Mouse (Mus musculus): ENCODE data around the gene Grpel1. TPM values are rescaled to one million over a fixed set of nuclear protein-coding genes. Genes with fewer than 3 reads are reported as not detected.

Grpel1 gene
- polyA plus RNA-seq, 1 experiment: 21.3 TPM

DNA sequence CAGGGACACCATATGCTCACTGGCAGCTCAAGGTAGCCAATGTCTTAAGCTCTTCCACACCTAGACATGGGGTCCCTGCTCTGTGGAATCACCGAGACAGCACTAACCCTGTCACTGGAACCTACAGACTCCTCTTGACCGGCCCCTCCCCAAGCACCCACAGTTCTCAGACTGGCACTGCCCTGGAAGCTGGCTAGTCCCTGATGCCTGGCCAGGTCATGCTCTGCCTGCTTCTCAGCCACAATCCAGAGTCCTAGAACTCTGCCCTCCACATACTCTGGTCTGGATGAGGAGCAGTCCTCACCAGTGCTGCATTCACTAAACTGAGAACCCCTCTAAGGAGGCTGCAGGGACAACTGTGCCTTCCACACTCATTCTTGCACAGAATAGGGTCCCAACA is 46.2 kb downstream of the Grpel1 start:
- no peak for DNase-seq (ENCODE audit: low read depth)

DNA sequence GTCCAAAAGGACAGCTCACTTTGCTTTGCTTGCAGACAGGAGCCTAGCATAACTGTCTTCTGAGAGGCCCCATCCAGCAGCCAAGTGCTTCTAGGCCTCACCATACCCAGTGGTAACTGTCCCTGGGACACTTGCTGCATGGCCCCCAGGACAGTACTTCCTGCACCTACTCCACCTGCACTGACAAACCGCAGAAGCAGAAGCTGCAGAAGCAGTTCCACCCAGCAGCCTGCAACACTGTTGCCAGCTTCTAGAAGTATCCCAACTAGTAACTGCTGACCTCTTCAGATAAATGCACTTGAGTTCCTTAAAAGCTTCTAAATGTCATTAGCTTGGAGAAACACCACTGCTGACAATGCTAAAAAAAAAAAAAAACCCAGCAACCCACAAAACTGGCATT is 50.3 kb downstream of the Grpel1 start:
- no peak for DNase-seq (ENCODE audit: low read depth)

DNA sequence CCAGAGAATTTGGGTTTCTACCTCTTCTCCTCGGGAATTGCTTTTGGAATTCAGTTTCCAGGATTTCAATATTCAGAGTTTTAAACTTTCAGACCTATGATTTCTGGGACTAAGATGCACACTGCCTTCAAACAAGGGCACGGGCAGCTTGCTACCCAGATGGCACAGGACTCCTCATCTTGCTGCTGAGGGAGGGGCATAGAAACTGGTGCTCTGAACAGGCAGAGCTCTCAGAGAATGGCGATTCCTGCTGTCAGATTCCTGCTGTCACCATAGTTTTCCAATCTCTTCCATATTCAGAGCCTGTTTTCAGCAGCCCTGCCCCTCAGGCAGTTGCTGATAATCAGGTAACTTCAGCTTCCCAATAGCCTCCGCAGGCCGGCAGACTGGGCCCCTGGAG is 50.8 kb downstream of the Grpel1 start:
- no peak for DNase-seq (ENCODE audit: low read depth)

DNA sequence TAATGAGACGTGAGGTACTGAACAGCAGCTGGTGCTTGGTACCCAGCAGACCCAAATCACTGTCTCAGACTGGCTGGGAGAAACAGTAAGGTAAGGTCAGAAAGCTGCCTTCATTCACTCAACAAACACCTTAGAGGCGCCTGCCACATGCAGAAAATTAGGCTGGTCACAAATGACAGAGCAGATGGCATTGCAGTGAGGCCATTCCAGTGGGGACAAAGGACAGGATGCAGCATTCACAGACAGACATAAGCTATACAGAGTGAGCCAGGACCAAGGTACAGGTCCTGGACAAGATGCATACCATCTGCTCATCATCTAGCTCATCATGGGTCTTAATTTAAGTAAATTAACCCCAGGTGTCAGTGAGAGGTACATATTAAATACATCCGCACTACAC is 52.8 kb downstream of the Grpel1 start:
- no peak for DNase-seq (ENCODE audit: low read depth)

DNA sequence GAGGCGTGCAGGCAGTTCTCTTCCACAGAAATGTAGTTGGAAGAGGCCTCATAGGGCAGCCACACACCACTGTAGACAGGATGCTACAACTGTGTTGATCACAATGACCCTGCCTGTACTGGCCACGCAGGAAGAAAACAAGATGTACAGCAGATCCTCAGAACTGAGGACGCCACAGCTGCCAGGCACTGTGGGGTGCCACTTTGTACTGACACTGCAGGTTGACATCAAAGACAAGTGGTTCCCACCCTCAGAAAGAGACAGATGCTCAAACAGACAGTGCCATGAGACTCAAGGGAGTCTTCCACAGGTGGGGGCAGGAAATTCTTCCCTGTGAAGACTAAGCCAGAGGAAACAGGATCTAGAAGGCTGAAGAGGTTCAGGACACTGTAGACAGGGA is 55.0 kb downstream of the Grpel1 start:
- no peak for DNase-seq (ENCODE audit: low read depth)

DNA sequence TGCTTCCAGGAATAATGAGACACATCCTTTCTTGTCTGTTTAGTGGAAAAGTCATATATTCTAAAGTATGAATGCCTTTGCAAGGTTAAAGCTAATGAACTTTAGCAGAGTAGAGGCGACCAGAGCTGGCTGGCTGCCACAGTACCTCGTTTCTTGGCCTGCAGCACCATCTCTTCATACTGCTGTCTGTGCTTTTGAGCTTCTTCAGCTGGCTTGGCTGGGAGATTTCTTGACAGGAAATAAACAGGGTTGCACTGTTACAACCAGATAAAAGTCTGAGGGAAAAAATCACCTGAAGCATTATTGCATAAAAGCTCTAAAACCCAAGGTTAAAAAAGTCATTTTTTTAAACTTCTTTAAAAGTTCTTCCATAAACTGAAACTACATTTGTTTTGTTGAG is 58.0 kb downstream of the Grpel1 start:
- DNase-seq (ENCODE audit: low read depth): no peak

DNA sequence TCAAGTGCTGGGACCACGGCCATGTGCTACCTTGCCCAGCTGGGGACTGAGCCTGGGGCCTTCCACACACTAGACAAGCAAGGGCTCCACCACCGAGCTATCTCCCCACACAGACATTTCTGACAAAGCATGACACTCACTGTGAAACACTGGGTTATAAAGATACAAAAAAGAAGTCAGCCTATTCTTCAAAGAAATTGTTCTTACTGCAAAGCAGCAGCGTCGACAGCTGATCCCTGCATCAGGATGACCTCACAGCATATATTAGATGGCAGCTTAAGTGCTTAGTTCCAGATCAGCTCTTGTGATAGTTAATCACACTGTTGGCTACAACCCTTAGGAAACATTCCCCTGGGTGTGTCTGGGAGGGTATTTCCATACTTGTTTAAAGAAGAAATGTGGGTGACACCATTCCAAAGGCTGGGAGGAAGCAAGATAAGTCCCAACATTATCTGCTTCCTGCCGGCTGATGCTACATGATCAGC is 58.5 kb downstream of the Grpel1 start:
- no peak for DNase-seq (ENCODE audit: low read depth)

Other genes with a start within 250 kb of the Grpel1 start
- 11.5 and 16.8 TPM in 2 replicates for gene Sorcs2, start 66.9 kb upstream of the Grpel1 start, polyA plus RNA-seq (2012; rRNA removed)
- gene Tada2b, start 19.3 kb downstream of the Grpel1 start, polyA plus RNA-seq (2012; rRNA removed): 17.3 and 17.5 TPM in 2 replicates
- gene Ccdc96, start 19.6 kb downstream of the Grpel1 start, polyA plus RNA-seq (2012; rRNA removed): 0.16 and 0.81 TPM in 2 replicates
- 55.4 and 55.6 TPM in 2 replicates for gene Tbc1d14, start 128.3 kb downstream of the Grpel1 start, polyA plus RNA-seq (2012; rRNA removed)
- gene D5Ertd579e, start 231.0 kb downstream of the Grpel1 start, polyA plus RNA-seq (2012; rRNA removed): 34.1 and 45.9 TPM in 2 replicates

All from gonadal fat pad, adult 2 months (tissue).